Mouse (Mus musculus) splenic B cell, adult 2 months (primary cell): Measurements from ENCODE around the gene Lrrk1.

Experiments
- DNase-seq: peaks from one replicate; pipeline ENCODE4 v3.0.0-alpha.2; 2011; ENCODE audit warnings: low read depth, low spot score
- H3K27me3 ChIP-seq: 2 replicates; pipeline ENCODE4 v1.6.1; 2012; ENCODE audit warnings: mild to moderate bottlenecking, low read length, moderate library complexity, mixed read lengths; ENCODE audit not compliant: control insufficient read depth, poor library complexity, insufficient read depth, severe bottlenecking
- H3K36me3 ChIP-seq: 2 replicates; pipeline ENCODE4 v1.6.1; 2012; ENCODE audit warnings: mild to moderate bottlenecking, low read length, moderate library complexity, mixed read lengths; ENCODE audit not compliant: control insufficient read depth, poor library complexity, insufficient read depth, severe bottlenecking

Lrrk1 gene

DNA sequence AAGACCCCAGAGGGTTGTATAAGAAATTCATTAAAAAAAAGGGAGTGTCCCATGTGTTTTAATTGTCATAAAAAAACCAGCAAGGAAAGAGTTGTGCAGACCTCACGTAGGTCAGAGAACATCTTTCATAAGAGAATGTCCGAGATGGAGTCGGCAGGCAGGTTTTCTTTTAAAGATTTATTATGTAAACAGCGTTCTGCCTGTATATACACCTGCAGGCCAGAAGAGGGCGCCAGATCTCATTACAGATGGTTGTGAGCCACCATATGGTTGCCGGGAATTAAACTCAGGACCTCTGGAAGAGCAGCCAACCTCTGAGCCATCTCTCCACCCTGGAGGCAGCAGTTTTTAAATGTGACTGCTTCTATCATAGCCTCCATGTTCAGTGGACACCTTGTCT lies 116.9 kb downstream of the Lrrk1 start:
- H3K36me3 ChIP-seq, result peaks cover 12% of the 10 kb centered on the region
- peak; percentile 9 for DNase-seq
- H3K27me3 ChIP-seq, result no peaks in the 10 kb centered on the region

DNA sequence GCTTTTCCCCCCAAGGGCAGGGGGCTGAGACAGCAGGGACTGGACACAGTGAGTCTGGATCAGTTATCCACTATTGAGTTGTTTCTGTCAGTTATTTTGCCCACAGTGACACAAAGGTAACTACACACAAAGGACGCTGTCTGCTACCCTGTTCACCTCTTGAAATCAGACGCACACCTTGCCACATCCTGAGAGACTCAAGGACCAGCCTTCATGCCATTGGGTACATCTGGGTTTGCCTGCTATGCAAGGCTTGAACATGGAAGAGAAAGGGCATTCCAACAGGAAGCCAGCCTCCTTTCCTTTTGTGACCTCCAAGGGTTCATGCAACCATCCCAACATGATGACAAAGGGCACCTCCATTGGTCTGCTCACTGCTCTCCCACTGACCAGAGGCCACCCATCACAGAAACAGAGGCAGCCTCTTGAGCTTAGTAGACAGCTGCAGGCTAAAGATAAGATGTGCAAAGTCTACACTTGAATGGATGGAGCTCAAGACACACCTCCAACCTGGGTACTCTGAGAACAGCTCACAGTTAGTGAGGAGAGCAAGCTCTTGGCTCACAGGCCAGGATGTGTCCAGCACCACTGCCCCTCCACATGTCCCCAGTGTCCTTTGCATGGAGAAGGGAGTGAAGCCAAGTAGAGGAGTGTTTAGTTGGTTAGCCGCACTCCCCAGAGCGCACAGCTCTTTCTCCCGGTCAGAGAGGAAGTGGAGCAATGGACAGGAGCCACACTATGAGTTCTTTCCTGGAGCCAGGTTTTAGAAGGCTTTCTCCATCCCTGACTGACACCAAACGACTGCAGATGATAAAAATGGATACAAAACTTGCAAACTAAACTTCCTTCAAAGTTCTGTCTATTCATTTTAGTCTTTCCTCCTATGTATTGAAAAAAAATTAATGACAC lies 121.0 kb downstream of the Lrrk1 start:
- Histone ChIP-seq H3K36me3 (peaks cover 11% of the 10 kb centered on the region), H3K27me3 (no peaks in the 10 kb centered on the region)
- DNase-seq, result no peak

DNA sequence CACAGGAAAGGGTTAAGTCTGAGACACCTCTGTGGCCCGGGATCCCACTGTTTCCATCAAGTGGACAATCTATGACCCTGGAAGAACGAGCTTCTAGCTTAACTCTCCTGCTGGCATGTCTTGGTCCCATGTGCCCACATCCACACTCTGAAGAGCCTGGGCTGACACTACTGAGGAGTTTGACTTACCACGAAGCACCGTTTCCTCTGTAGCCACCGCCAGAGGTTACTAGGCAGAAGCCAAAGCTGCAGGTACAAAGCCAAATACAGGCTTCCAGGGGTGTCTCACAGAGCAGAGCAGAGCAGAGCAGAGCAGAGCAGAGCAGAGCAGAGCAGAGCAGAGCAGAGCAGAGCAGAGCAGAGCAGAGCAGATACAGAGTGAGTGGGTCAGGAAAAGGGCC lies 124.7 kb downstream of the Lrrk1 start:
- peaks cover 9% of the 10 kb centered on the region for H3K36me3 ChIP-seq
- no peak for DNase-seq

DNA sequence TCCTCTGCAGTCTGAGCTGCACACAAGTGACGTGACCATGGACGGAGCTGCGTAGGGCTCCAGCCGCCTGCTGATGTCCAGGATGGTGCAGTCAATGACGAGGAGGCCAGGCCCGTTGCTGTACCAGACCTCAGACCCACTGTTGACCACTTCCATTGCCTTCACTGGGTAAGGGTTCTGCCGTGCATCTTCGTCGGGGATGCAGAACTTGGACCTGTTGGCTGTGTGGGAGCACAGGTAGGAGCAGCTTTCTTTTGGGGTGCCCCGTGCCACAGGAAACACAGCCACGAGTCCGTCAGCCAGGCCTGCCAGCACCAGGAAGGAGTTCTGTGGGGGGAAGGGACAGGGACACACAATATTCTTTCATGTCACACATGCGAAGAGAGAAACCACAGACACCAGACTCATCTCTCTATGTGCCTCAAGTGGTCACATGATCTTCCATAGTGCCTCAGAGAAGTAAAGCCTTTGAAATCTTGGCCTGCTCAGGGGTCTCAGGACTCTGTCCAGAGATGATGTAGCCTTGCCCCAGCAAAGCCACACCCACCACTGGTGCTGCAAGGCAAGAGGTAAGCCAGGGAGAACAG lies 125.5 kb downstream of the Lrrk1 start:
- no peak for DNase-seq
- Histone ChIP-seq H3K27me3 (no peaks in the 10 kb centered on the region), H3K36me3 (peaks cover 12% of the 10 kb centered on the region)

More for the DNA sequence above, 124.7 kb downstream of the Lrrk1 start:
- no peaks in the 10 kb centered on the region for H3K27me3 ChIP-seq

DNA sequence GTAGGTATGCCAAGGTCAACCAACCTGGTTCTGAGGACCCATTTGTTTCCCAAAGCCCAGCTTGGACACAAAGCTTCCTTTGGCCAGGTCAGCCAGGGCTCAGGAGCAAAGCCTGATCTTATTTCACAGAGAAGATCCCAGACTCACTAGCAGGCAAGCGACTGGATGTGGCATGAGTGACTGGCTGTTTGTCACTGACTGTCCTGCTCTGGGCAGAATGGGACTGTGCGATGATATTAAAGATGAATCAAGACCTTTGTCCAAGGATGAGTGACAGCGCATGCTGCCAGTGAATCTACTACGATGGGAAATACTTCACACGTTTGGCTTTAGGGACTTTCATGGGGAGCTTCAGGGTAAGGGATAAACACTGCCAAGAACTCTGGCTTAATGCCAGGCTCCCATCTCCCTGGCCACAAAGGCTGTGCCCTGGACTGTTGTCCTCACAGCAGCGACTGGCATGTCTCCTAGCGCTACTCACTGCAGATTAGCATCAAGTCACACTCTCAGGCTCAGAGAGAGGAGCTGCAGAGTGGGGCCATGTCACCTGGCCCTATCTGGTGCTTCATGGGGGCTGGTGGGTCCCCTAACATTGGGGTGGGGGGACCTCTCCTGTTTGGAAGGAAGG lies 127.3 kb downstream of the Lrrk1 start:
- Histone ChIP-seq H3K36me3 (peaks cover 10% of the 10 kb centered on the region), H3K27me3 (no peaks in the 10 kb centered on the region)
- DNase-seq, result no peak

DNA sequence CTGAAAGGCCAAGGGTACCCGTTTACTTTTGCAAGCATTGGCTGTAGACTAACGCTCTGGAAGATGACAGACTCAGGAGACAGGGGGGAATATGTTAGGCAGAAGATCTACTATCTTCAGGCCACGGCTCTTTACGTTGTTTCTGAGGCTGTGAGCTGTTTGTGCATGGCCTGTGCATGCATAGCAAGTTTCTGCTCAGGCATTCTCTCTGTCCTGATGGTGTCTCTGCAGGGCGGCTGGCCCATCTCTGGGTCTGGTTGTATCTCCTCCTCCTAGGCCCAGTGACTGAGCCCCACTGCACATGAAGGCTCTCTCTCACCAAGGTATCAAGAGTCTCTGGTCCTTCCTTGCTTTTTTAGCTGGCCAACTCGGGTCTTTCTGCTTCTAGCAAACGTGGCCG lies 127.9 kb downstream of the Lrrk1 start:
- H3K27me3 ChIP-seq, result no peaks in the 10 kb centered on the region
- peaks cover 7% of the 10 kb centered on the region for H3K36me3 ChIP-seq
- DNase-seq, result no peak

DNA sequence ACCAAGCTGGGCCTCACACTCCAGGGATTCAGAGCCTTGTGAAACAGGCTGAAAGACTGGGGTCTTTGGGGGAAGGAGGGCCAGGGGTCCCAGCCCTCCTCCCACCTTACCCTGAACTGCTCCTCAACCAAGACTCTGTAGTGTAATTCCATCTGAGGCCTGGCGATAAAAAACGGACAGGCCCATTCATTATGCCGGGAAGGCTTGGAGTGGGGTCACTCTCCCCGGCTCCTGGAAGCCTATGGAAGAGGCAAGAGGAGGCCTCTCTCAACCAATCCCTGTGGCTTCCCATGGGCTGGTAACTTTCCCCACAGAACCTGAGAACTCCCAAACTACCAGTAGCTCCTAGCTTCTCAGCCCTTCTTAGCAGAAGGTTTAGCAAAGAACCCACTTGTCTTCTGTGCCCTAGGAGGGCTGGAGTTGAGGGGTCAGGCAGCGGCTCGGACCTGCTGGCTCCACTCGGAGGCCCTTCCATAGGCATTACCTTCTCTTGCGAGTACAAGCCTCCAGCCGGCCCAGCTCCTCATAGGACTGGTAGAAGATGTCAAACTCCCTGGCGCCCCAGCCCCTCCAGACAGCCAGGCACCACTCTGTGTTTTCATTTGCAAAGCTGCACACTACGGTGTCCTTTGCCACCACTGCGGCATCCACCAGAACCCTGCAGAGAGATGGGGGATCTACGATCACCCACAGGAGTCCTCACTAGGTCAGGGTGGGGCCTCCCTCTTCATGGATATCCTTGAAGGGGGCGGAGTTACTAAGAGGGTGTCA lies 128.5 kb downstream of the Lrrk1 start:
- Histone ChIP-seq H3K27me3 (no peaks in the 10 kb centered on the region), H3K36me3 (peaks cover 6% of the 10 kb centered on the region)
- no peak for DNase-seq

DNA sequence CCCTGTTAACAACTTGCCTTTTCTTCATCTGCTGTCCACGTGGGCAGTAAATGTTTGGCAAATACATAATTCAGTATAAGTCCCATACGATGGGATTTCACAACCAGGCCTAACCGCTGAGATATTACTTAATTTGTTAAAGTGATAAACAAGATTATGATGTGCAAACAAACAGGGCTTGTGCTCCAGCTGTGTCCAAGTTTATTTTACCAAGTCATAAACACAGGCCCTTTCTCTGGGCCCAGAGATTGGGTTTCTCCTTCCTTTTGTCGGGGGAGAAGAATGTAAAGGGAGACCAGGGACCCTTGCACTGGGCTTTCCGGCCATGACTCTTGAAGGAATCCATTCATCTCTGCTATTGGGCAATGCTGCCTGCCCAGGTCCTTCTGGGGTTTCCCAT lies 129.2 kb downstream of the Lrrk1 start:
- no peaks in the 10 kb centered on the region for H3K27me3 ChIP-seq
- peaks cover 6% of the 10 kb centered on the region for H3K36me3 ChIP-seq
- no peak for DNase-seq

DNA sequence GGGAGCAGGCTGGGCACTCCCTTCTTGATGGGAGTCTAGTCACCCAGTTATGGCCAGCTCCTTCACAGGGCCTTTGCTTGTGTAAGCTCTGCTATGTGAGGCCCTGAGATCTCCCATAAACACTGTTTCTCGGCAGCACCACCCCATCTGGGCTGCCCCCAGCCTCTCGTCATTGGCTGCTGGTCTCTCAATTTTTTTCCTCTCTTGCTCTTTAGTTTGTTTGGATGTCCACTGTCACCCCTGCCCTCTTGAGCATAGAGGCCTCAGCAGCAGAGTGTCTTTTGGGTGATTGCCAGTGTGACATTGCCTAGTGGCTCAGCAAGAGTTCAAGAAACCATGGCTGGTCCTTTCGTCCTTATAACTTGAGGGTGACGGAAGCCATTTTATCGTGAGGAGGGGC lies 130.9 kb downstream of the Lrrk1 start:
- H3K36me3 ChIP-seq, result peaks cover 6% of the 10 kb centered on the region
- DNase-seq, result no peak
- H3K27me3 ChIP-seq, result no peaks in the 10 kb centered on the region

DNA sequence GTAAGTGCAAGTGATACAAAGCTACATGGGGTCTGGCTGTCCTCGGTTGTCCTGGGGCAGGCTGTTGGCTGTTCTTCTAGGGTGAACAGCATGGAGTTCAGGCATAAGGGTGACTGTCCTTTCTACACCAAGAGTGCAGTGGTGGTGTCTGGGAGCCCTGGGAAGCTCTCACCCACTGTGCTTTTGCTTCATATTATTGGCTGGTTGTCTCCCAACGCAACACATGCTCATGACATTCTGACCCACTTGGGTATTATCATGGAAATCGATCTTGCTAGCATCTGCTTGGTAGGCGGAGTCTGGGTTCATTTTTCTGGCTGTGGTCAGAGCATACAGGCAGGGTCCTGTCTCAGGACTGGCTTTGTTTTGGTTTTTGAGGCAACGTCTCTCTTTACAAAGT lies 131.7 kb downstream of the Lrrk1 start:
- no peaks in the 10 kb centered on the region for H3K27me3 ChIP-seq
- DNase-seq, result no peak
- H3K36me3 ChIP-seq, result peaks cover 6% of the 10 kb centered on the region

DNA sequence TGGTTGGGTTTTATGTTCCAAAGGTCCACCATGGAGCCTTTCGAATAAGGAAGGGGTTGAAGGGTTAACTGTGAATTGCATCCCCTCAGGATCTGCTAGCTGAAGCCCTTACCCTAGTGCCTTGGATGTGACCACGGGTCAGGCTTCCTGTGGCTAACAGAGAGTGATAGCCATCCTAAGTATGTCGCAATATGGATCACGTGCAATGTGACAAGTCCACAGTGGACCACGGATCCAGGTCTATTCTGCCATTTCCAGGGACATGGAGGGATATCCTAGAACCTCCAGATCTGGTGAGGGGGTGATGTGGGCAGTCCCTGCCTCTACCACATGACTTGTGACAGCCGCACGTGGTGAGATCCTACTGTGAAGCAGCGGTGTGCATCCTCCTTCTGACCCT lies 133.2 kb downstream of the Lrrk1 start:
- no peaks in the 10 kb centered on the region for H3K27me3 ChIP-seq
- no peak for DNase-seq
- peaks cover 6% of the 10 kb centered on the region for H3K36me3 ChIP-seq

DNA sequence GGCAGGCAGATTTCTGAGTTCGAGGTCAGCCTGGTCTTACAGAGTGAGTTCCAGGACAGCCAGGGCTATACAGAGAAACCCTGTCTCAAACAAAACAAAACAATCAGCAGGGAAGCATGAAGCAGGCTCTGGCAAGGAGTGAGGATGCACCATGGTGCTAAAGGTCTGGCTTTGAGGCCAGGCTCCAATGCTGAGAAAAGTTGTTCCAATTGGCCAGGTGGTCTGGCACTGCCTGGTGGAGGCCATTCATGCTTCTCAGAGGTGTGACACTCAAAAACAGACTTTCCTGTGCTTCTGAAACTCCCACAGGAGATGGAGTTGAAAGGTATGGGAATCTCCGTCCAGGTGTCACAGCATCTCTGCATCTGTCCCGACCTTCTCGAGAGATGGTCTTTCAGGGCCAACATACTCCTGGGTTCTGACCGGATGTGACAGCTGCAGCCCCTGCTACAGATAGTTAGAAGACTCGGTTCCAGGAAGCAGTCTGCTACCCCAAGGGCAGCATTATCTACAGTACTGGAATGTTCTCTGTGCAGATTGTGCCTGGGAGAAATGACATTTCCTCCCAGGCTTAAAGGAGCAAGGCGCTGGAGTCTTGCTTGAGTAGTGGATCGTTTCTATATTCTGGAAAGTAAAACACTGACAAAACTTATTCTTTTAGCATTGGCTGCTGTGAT lies 134.0 kb downstream of the Lrrk1 start:
- no peaks in the 10 kb centered on the region for H3K27me3 ChIP-seq
- H3K36me3 ChIP-seq, result 0 out of 2 replicates have a peak, but pooled peaks cover 2% of the 10 kb centered on the region
- no peak for DNase-seq

DNA sequence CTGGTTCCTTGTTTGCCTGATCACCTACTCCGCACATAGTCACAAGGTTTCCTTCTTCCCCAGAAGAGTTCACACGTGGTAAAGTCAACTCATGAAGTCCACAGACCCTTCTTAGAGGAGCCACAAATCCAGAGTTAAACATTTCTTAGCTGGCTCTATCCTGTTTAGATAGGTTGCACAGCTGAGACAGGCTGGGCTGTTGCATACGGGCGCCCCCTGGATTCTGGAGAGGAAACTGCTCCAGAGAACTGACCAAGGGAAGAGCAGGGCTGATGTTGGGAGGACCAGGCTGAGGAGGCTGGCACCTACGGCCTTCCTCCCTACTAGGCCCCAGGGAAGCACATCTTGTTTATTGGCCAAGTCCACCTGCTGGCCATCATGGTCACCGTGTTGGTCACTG lies 138.1 kb downstream of the Lrrk1 start:
- H3K27me3 ChIP-seq, result no peaks in the 10 kb centered on the region
- H3K36me3 ChIP-seq, result no peaks in the 10 kb centered on the region
- DNase-seq, result peak; percentile 86

DNA sequence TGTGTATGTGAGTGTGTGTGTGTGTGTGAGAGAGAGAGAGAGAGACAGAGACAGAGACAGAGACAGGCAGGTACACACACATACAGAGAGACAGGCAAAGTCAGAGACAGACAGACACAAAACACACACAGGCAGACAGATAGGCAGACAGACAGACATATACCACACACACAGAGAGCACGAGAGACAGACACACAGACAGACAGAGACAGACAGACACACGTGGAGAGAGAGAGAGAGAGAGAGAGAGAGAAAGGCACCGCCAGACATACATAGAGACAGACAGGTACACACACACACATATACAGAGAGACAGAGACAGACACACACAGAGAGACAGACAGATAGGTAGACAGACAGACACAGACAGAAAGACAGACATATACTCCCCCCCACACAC lies 138.7 kb downstream of the Lrrk1 start:
- Histone ChIP-seq H3K36me3 (no peaks in the 10 kb centered on the region), H3K27me3 (no peaks in the 10 kb centered on the region)
- DNase-seq, result no peak
